Mouse (Mus musculus) bone marrow, adult 2 months (tissue): ENCODE results near the gene Rpp25l. TPM values are rescaled to one million over a fixed set of nuclear protein-coding genes. Genes with fewer than 3 reads are reported as not detected.

Experiments
- H3K27ac ChIP-seq: fragments of 200-500 bp; 2 replicates; pipeline ENCODE4 v1.5.1; 2012; ENCODE audit warnings: low read depth, mild to moderate bottlenecking, control low read depth, inconsistent platforms, low read length; ENCODE audit not compliant: control insufficient read depth, poor library complexity, insufficient read depth
- H3K4me1 ChIP-seq: fragments of 200-500 bp; 2 replicates; pipeline ENCODE4 v1.6.1; 2011; ENCODE audit warnings: low read length; ENCODE audit not compliant: control insufficient read depth, insufficient read depth
- H3K4me3 ChIP-seq: fragments of 200-500 bp; replicated peaks from 2 replicates; pipeline ENCODE3; 2011; ENCODE audit warnings: mild to moderate bottlenecking, low read depth, low read length, control low read depth; ENCODE audit not compliant: control insufficient read depth
- CTCF ChIP-seq: fragments of 200-500 bp; IDR thresholded peaks from 2 replicates; pipeline ENCODE4 v1.5.1; 2011; ENCODE audit warnings: low read length, control low read depth; ENCODE audit not compliant: control insufficient read depth, insufficient read depth
- POLR2A ChIP-seq: fragments of 200-500 bp; IDR thresholded peaks from 2 replicates; pipeline ENCODE4 v1.6.1; 2011; ENCODE audit warnings: low read depth, mild to moderate bottlenecking, control low read depth, low read length, borderline replicate concordance; ENCODE audit not compliant: control insufficient read depth
- WGBS: fragments of 180-500 bp; shearing (Covaris S2); methylation state at CpG from one replicate; pipeline ENCODE4 v1.1.7; 2018; 5-methylcytosine and 5-hydroxymethylcytosine counted together
- polyA plus RNA-seq: library from polyadenylated mRNA; stranded (reverse); fragments of >200 nt; gene quantifications from 2 replicates; pipeline ENCODE4 v1.2.4, GENCODE M21; 2011; ENCODE audit warnings: low replicate concordance; ENCODE audit not compliant: missing spikeins, insufficient read depth, insufficient read length

Rpp25l gene
- polyA plus RNA-seq, 1 experiment: 37.2 TPM

DNA sequence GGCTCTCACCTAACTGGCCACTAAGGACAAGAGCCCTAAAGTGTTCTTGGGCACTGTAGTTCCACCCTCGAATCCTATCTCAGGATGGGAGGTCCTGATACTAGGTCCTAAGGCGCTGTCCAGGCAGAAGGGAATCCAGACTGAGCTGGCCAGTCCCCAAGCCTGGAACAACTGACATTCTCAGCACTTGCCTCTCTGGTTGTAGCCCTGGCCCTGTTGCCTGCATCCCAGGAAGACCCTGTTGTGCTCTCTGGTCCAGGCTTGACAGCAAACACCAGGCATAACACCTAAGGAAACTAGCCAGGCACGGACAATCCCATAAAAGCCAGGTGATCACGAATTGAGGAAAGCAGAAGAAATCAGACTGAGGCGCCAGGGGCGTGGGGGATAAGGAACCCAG, 30.5 kb downstream of the Rpp25l start:
- WGBS: 30% methylated on average over 6 of the region's 6 CpGs
- Histone ChIP-seq H3K4me3 (no peak overlapping the region), H3K4me1 (no peaks in the 10 kb centered on the region), H3K27ac (no peak overlapping the region)
- TF ChIP-seq POLR2A: no peak
- TF ChIP-seq CTCF: no peak

DNA sequence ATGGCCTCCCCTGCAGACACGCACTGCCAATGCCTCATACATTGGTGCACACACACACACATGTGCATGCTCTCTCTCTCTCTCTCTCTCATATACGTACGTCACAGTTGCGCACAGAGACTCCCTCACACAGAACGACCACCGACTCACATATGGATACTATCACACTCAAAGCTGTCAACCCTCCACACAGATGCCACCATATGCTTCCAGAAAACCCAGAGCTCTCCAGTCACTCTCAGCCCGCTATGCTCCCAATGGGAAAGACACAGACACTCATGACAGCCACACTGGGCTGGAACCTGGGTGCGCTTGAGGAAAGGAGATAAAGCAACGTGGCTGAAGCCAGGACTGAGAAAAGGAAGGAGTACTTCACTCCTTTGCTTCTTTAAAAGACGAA, 31.4 kb downstream of the Rpp25l start:
- Histone ChIP-seq H3K4me3 (no peak overlapping the region), H3K4me1 (no peaks in the 10 kb centered on the region), H3K27ac (no peak overlapping the region)
- 62% methylated on average over 10 of the region's 10 CpGs for WGBS
- no peak for TF ChIP-seq CTCF
- no peak for TF ChIP-seq POLR2A

DNA sequence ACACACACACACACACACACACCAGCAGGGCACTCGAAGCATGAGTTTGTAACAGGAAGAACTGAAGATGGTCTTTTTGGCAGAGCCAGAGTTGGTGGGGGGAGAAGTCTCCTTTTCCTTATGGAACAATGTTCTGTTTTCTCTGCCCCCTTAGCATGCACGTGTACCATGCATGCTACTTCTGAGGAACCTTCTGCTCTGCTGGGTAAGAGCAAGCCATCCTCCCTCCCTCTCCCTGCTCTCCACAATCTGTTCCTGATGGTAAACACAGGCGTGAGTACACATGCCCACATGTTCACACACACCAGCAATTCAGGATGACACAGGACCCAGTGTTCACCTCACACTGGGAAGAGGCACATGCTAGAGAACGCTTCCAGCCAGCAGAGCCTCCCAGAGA, 32.2 kb downstream of the Rpp25l start:
- H3K4me3 ChIP-seq: no peak overlapping the region
- no peaks in the 10 kb centered on the region for H3K4me1 ChIP-seq
- WGBS: 40% methylated on average over 4 of the region's 4 CpGs
- no peak for TF ChIP-seq CTCF
- no peak for TF ChIP-seq POLR2A
- no peak overlapping the region for H3K27ac ChIP-seq

DNA sequence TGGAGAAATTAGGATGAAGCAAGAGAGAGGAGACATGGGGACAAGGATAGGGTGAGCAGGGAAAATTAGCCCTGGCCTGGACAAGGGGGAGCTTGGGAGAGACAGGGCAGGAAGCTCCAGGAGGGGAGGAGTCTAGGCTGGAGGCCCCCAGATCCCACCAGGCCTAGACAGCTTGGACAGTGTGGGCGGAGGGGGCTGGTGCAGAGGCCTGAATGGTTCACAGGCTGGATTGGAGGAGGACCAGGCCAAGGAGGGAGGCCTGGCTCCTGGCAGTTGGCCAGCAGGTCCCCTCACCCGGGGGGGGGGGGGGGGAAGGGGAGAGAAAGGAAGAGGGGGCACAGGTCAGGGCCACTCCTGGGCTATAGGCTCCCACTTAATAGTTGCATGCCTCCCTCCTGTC, 34.0 kb downstream of the Rpp25l start:
- TF ChIP-seq CTCF (no peak), POLR2A (no peak)
- Histone ChIP-seq H3K27ac (no peak overlapping the region), H3K4me3 (no peak overlapping the region), H3K4me1 (no peaks in the 10 kb centered on the region)
- 50% methylated on average over 2 of the region's 2 CpGs for WGBS

DNA sequence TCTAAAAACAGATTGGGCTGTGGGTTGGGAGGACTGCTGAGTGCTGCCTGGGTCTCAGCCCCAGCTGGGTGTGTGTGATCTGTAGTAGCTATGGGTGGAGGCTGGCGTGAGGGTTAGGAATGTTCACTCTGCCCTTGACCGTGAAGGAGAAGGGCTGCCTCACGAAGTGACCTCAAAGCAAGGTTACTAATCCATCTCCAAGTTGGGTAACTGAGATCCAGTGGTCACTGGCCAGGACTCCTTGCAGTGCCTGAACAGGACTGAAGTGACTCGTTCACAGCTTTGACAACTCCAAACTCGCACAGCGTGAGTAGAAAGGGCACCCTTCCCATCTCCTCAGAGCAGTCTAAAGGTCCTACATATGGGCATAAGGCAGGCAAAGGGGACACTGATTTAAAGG, 34.5 kb downstream of the Rpp25l start:
- Histone ChIP-seq H3K4me1 (no peaks in the 10 kb centered on the region), H3K4me3 (no peak overlapping the region), H3K27ac (no peak overlapping the region)
- 69% methylated on average over 6 of the region's 6 CpGs for WGBS
- TF ChIP-seq POLR2A (no peak), CTCF (no peak)

DNA sequence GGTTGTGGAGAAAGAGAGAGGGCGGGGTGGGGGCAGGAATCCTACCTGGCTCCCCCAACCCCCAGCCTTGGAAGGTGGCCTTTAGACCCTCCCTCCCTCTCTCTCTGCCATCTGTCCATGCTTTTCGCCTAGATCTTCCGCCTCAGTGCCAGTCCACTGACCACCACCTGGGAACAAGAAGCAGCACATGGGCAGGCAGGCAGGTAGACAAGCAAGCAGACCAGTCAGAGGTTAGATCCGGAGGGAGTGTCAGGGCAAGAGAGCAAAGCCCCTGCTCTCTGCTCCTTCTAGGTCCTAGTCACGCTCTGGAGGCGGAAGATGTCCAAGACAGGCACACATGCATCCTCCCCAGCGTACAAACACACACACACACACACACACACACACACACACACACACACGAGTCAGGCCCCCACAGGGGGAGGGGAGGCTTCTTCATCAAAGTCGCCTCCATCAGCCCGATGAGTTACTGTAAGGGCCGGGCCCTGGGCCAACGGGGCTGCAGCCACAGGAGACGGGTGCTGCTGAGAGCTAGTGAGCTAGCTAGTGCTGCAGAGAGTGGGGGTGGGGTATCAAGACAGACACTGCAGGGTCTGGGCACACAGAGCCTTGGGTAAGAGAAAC, 36.2 kb downstream of the Rpp25l start:
- H3K27ac ChIP-seq: no peak overlapping the region
- H3K4me3 ChIP-seq: no peak overlapping the region
- TF ChIP-seq POLR2A: no peak
- no peak for TF ChIP-seq CTCF
- no peaks in the 10 kb centered on the region for H3K4me1 ChIP-seq
- 45% methylated on average over 13 of the region's 13 CpGs for WGBS

DNA sequence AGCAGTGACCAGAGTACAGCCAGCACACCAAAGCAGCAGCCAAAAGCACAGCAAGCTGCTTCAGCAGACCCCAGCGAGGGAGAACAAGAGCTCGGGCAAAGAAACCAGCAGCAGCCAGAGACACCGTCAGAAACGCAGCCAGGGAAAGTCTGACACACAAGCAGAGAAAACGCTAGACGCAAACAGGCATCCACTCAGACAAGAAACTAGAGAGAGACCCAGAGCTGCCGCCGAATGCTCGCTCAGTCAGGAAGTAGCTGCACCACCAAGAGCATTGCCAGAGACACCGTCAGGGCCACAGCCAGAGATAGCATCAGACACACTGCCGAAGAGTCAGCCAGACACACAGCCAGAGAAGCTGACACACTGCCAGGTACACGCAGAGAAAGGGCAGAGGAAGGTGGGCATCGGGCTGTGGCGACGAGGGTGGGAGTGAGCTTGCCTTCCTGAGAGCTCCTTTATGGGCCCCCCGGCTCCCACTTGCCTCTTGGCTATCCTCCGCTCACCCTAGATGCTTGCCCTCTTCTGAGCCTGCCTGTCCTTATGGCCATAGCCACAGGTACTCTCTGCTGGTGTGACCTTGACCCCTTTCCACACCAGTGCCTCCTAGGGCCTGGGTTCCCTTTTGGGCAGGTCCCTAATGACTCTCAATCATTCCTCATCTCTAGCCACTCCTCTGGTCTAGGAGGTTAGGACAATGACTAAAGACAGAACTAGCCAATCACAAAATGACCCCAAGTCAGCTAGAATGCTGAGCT, 36.9 kb downstream of the Rpp25l start:
- TF ChIP-seq CTCF (no peak), POLR2A (no peak)
- Histone ChIP-seq H3K27ac (no peak overlapping the region), H3K4me1 (no peaks in the 10 kb centered on the region), H3K4me3 (no peak overlapping the region)
- 41% methylated on average over 17 of the region's 17 CpGs for WGBS

DNA sequence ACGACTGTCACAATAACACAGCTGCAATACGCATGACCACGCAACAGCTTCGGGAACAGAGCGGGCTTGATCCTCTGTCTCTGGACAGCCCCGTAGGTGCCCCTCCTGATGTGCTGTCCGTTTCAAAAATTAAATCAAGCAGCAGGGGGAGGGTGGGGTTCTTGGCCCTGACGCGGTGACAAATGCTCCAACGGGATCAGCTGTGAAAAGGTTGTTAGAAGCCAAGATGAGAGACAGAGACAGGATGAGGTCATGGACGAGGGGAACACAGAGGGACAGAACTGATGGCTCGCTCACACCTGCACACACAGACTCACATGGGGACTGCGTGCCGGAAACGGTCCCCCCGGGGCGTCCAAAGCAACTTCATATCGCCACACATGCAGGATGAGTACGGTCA, 40.1 kb downstream of the Rpp25l start:
- TF ChIP-seq POLR2A (no peak), CTCF (no peak)
- no peak overlapping the region for H3K27ac ChIP-seq
- H3K4me3 ChIP-seq: no peak overlapping the region
- H3K4me1 ChIP-seq: no peaks in the 10 kb centered on the region
- 79% methylated on average over 19 of the region's 19 CpGs for WGBS

DNA sequence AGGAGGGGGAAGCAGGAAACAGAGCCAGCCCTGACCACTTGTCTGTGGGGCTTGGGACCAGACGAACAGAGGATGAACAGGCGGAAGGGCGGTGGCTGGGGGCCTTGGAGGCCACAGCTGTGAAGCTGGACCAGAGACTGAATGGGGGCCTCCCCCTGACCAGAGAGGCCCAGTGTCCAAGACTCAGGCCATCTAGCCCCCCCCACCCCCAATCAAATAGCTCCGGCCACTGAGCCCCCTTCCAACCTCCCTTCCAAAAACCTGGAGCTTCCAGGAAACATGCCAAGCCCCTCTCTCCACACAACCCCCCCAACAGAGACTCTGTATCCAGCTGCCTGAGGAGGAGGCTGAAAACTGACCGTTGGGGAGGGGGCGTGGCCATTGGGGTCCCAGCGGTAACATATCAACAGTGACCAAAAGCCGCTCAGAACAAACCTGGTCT, 40.8 kb downstream of the Rpp25l start:
- H3K4me1 ChIP-seq: no peaks in the 10 kb centered on the region
- WGBS: 61% methylated on average over 8 of the region's 8 CpGs
- TF ChIP-seq POLR2A (no peak), CTCF (no peak)
- H3K27ac ChIP-seq: no peak overlapping the region
- H3K4me3 ChIP-seq: no peak overlapping the region
